In the genomic region with DNA sequence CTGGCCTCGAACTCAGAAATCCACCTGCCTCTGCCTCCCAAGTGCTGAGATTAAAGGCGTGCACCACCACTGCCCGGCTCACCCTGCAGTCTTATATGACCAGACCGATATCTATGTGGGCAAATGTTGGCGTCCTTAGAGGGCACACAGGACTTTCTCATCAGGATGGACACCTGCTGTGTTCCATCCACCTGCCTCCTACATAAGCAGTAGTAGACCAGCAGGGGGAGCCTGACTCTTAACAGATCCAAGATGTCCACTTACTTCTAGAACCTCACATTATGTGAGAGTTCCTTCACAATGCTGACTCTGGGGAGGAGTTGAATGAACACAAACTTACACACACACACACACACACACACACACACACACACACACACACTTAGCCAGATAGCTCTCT, we compare ENCODE assay signal across 7 mouse cellular contexts. TPM values are rescaled to one million over a fixed set of nuclear protein-coding genes. Genes with fewer than 3 reads are reported as not detected.
A peak's percentile ranks its signal among the peaks of the same experiment; 100 is the strongest.
DNase-seq lines count a peak whose midpoint lies in the region; ATAC-seq and TF ChIP-seq lines count a peak whose summit lies in the region.

No protein-coding gene starts in this region.

- H3K4me1 ChIP-seq in kidney, embryonic 15.5 days, result peaks cover 41% of the 10 kb centered on the region
- peaks cover 3 to 22% of the 10 kb centered on the region in 2 experiments for H3K4me1 ChIP-seq in CH12.LX (ENCODE audit: control insufficient read depth in 1 of 2, insufficient read depth in 2 of 2)
- peaks cover 52% of the 10 kb centered on the region for H3K4me1 ChIP-seq in liver, embryonic 13.5 days (replicated peaks)

- peak; percentile 33 to 73; a peak in 3 of 4 replicates for TF ChIP-seq CTCF in CH12.LX (conservative IDR thresholded peaks at IDR 0.05 in 1 of 2, IDR thresholded peaks at IDR 0.05 in 1 of 2; ENCODE audit: low read depth in 2 of 2, low read length in 2 of 2)

- dilution Hi-C loops in CH12.LX (cut with MboI; ENCODE audit: extremely low pct_ligation_motif_present, extremely low pct_unique_long_range_greater_than_20kb, low sequenced_read_pairs), result no loop called here

- WGBS in kidney, embryonic 15.5 days, result 63% methylated on average over 5 of the region's 5 CpGs
- WGBS in liver, embryonic 13.5 days (ENCODE audit: insufficient replicate concordance), result 57% methylated on average over 5 of the region's 5 CpGs

- no peak overlapping the region for H3K27ac ChIP-seq in kidney, embryonic 15.5 days
- H3K27ac ChIP-seq in CH12.LX (ENCODE audit: insufficient read depth, low read depth), result no peak overlapping the region
- no peak overlapping the region for H3K27ac ChIP-seq in liver, embryonic 13.5 days

- peak; percentile 57 for DNase-seq in kidney, adult 18-20 months
- DNase-seq in CH12.LX (ENCODE audit: extremely low read depth) (peak; percentile 82), adipocyte (ENCODE audit: low spot score) (peak; percentile 72)
- peak; percentile 54 for DNase-seq in embryo, embryonic 9.5 days (ENCODE audit: extremely low spot score)
- peak; percentile 38 for DNase-seq in liver, embryonic 13.5 days
- peak; percentile 55 to 65 for DNase-seq in spleen, postnatal 36 days (ENCODE audit: low spot score in 2 of 2)

- peak; percentile 35 for TF ChIP-seq RAD21 in CH12.LX (IDR thresholded peaks at IDR 0.05; ENCODE audit: low read depth, low read length)

- no peak overlapping the region for H3K4me3 ChIP-seq in kidney, embryonic 15.5 days (replicated peaks)
- no peak overlapping the region for H3K4me3 ChIP-seq in CH12.LX (replicated peaks in 1 of 3; ENCODE audit: low read depth in 2 of 3, low read length in 2 of 3, poor library complexity in 1 of 3)
- H3K4me3 ChIP-seq in liver, embryonic 13.5 days (replicated peaks), result no peak overlapping the region

- H3K4me2 ChIP-seq in kidney, embryonic 15.5 days, result no peak overlapping the region
- H3K4me2 ChIP-seq in CH12.LX (ENCODE audit: insufficient read depth, low read depth, poor library complexity, severe bottlenecking), result no peak overlapping the region
- H3K4me2 ChIP-seq in liver, embryonic 13.5 days, result no peak overlapping the region

- no peak for TF ChIP-seq EP300 in CH12.LX (IDR thresholded peaks at IDR 0.05; ENCODE audit: low read length)

- H3K79me2 ChIP-seq in CH12.LX (replicated peaks; ENCODE audit: control insufficient read depth, extremely low read depth, insufficient read depth, poor library complexity, severe bottlenecking), result peaks cover 6% of the 10 kb centered on the region; the same call in 1 of the 2 replicates

- TF ChIP-seq POLR2A in CH12.LX (IDR thresholded peaks at IDR 0.05; ENCODE audit: low read depth, low read length), result no peak

- no peaks in the 10 kb centered on the region for H3K9me3 ChIP-seq in kidney, embryonic 15.5 days (replicated peaks)
- H3K9me3 ChIP-seq in CH12.LX (replicated peaks; ENCODE audit: low read length), result no peaks in the 10 kb centered on the region
- no peaks in the 10 kb centered on the region for H3K9me3 ChIP-seq in liver, embryonic 13.5 days (replicated peaks)

- H3K27me3 ChIP-seq in kidney, embryonic 15.5 days, result peaks cover 12% of the 10 kb centered on the region
- no peaks in the 10 kb centered on the region for H3K27me3 ChIP-seq in CH12.LX (replicated peaks)
- no peaks in the 10 kb centered on the region for H3K27me3 ChIP-seq in liver, embryonic 13.5 days

- in situ Hi-C loops in CH12.LX (cut with MboI; ENCODE audit: low pct_ligation_motif_present, low pct_unique_long_range_greater_than_20kb, low sequenced_read_pairs), result no loop called here

- no peak for ATAC-seq in kidney, embryonic 15.5 days (replicated peaks; ENCODE audit: low FRiP score)
- no peak for ATAC-seq in liver, embryonic 13.5 days (ENCODE audit: low read depth)

- no peaks in the 10 kb centered on the region for H3K36me3 ChIP-seq in kidney, embryonic 15.5 days
- peaks cover 0 to 8% of the 10 kb centered on the region in 2 experiments for H3K36me3 ChIP-seq in CH12.LX (replicated peaks in 1 of 2; ENCODE audit: control insufficient read depth in 1 of 2, insufficient read depth in 1 of 2, low read length in 1 of 2)
- H3K36me3 ChIP-seq in liver, embryonic 13.5 days, result 0 out of 2 replicates have a peak, but pooled peaks cover 4% of the 10 kb centered on the region

- no peak overlapping the region for H3K9ac ChIP-seq in kidney, embryonic 15.5 days
- no peak overlapping the region for H3K9ac ChIP-seq in CH12.LX (ENCODE audit: insufficient read depth, low read depth)
- no peak overlapping the region for H3K9ac ChIP-seq in liver, embryonic 13.5 days

TF ChIP-seq in CH12.LX, 34 proteins besides CTCF, POLR2A, EP300 and RAD21:
- TF ChIP-seq MAX (IDR thresholded peaks at IDR 0.05; ENCODE audit: low read length) (no peak), ZMIZ1 (IDR thresholded peaks at IDR 0.05; ENCODE audit: low read depth, low read length) (no peak), USF1 (IDR thresholded peaks at IDR 0.05; ENCODE audit: low read depth, low read length) (no peak), MEF2A (IDR thresholded peaks at IDR 0.05; ENCODE audit: borderline replicate concordance, low read depth, low read length) (no peak), NELFE (IDR thresholded peaks at IDR 0.05; ENCODE audit: low read depth, low read length) (no peak), SMC3 (IDR thresholded peaks at IDR 0.05; ENCODE audit: low read depth, low read length) (no peak), ZC3H11A (IDR thresholded peaks at IDR 0.05; ENCODE audit: low read depth, low read length) (no peak), USF2 (conservative IDR thresholded peaks at IDR 0.05; ENCODE audit: low read depth, low read length) (no peak), ETS1 (conservative IDR thresholded peaks at IDR 0.05; ENCODE audit: low read depth, low read length) (no peak), TCF12 (IDR thresholded peaks at IDR 0.05; ENCODE audit: low read depth, low read length) (no peak), IRF4 (IDR thresholded peaks at IDR 0.05; ENCODE audit: low read depth, low read length) (no peak), TBP (conservative IDR thresholded peaks at IDR 0.05; ENCODE audit: low read depth, low read length) (no peak), KAT2A (IDR thresholded peaks at IDR 0.05; ENCODE audit: insufficient replicate concordance, low read length) (no peak), HCFC1 (IDR thresholded peaks at IDR 0.05; ENCODE audit: low read depth, low read length) (no peak)
TF ChIP-seq in CH12.LX: peak in this region for 0.

RNA-seq across cellular contexts. Expression of a gene that starts 1.8 kb away (rescaled TPM):
- 6.0 and 6.9 TPM in 2 replicates for polyA plus RNA-seq in kidney, embryonic 15.5 days (2015; fragmentation: Nextera tagmentation; extraction: Ambion mirVana)
- 5.0 TPM in 2 replicates for total RNA-seq in CH12.LX (2012; rRNA removed)
- total RNA-seq in CH12.LX (2014; rRNA removed), result 2.0 and 3.4 TPM in 2 replicates
- polyA plus RNA-seq in CH12.LX (2012; ENCODE audit: insufficient read length, low read depth), result 4.5 and 5.8 TPM in 2 replicates
- 1.4 and 1.7 TPM in 2 replicates for polyA plus RNA-seq in liver, embryonic 13.5 days (2015; fragmentation: Nextera tagmentation; extraction: Ambion mirVana)

RNA-seq across cellular contexts. Expression of a gene that starts 35.5 kb away (rescaled TPM):
- 15.6 and 17.8 TPM in 2 replicates for polyA plus RNA-seq in kidney, embryonic 15.5 days (2015; fragmentation: Nextera tagmentation; extraction: Ambion mirVana)
- total RNA-seq in CH12.LX (2012; rRNA removed) (8.9 and 10.0 TPM in 2 replicates), CH12.LX (2014; rRNA removed) (9.0 and 10.9 TPM in 2 replicates)
- 8.5 and 8.6 TPM in 2 replicates for polyA plus RNA-seq in CH12.LX (2012; ENCODE audit: insufficient read length, low read depth)
- 6.1 and 6.9 TPM in 2 replicates for polyA plus RNA-seq in liver, embryonic 13.5 days (2015; fragmentation: Nextera tagmentation; extraction: Ambion mirVana)
